Mouse (Mus musculus) CH12.LX (cell line): ENCODE data around the gene Epas1. TPM values are rescaled to one million over a fixed set of nuclear protein-coding genes. Genes with fewer than 3 reads are reported as not detected.

ENCODE experiments used
- DNase-seq: peaks from one replicate; pipeline ENCODE4 v3.0.0-alpha.2; 2013; ENCODE audit errors: extremely low read depth
- H3K27ac ChIP-seq: 2 replicates; pipeline ENCODE4 v1.5.1; 2012; ENCODE audit warnings: low read depth, mild to moderate bottlenecking, control low read depth, moderate library complexity; ENCODE audit not compliant: insufficient read depth
- H3K27me3 ChIP-seq: replicated peaks from 2 replicates; pipeline ENCODE3; 2012; ENCODE audit warnings: inconsistent platforms
- H3K36me3 ChIP-seq, 2 experiments: replicated peaks in 1 of 2; 2 replicates each; pipeline versions ENCODE3 to v1.6.1; 2012; ENCODE audit warnings: inconsistent platforms in 1 of 2, low read length in 1 of 2, mild to moderate bottlenecking in 1 of 2, mixed read lengths in 1 of 2, moderate library complexity in 1 of 2; ENCODE audit not compliant: control insufficient read depth in 1 of 2, insufficient read depth in 1 of 2
- H3K4me1 ChIP-seq, 2 experiments: 2 replicates each; pipeline ENCODE4 v1.6.1; 2012; ENCODE audit warnings: inconsistent platforms in 1 of 2, moderate library complexity in 1 of 2; ENCODE audit not compliant: insufficient read depth in 2 of 2, control insufficient read depth in 1 of 2
- H3K4me2 ChIP-seq: 2 replicates; pipeline ENCODE4 v1.6.1; 2012; ENCODE audit warnings: low read depth, mild to moderate bottlenecking, control low read depth; ENCODE audit not compliant: poor library complexity, insufficient read depth, severe bottlenecking
- H3K4me3 ChIP-seq, 3 experiments: fragments of 150-350 bp in 1 of 3; sonication (generic) in 1 of 3; replicated peaks in 1 of 3; 2 replicates each; pipeline versions ENCODE3 to v1.5.1; 2011 to 2012; ENCODE audit warnings: low read depth in 2 of 3, low read length in 2 of 3, mild to moderate bottlenecking in 2 of 3, moderate library complexity in 2 of 3, control low read depth in 1 of 3, improper control_type of control experiment in 1 of 3, inconsistent platforms in 1 of 3, mixed read lengths in 1 of 3; ENCODE audit not compliant: poor library complexity in 1 of 3
- H3K79me2 ChIP-seq: replicated peaks from 2 replicates; pipeline ENCODE4 v1.6.1; 2012; ENCODE audit warnings: mild to moderate bottlenecking, moderate library complexity; ENCODE audit not compliant: control insufficient read depth, poor library complexity, insufficient read depth, severe bottlenecking; ENCODE audit errors: extremely low read depth
- H3K9ac ChIP-seq: 2 replicates; pipeline ENCODE4 v1.6.1; 2012; ENCODE audit warnings: low read depth, mild to moderate bottlenecking, control low read depth, moderate library complexity; ENCODE audit not compliant: insufficient read depth
- H3K9me3 ChIP-seq: replicated peaks from 2 replicates; pipeline ENCODE3; 2012; ENCODE audit warnings: low read length, inconsistent platforms, mixed read lengths
- CHD1 ChIP-seq: IDR thresholded peaks from 2 replicates; pipeline ENCODE4 v1.6.1; 2012; ENCODE audit warnings: low read depth, low read length, improper control_type of control experiment, inconsistent platforms
- CHD2 ChIP-seq: IDR thresholded peaks from 2 replicates; pipeline ENCODE4 v1.6.1; 2011; ENCODE audit warnings: low read length, improper control_type of control experiment
- CTCF ChIP-seq, 2 experiments: IDR thresholded peaks in 1 of 2; conservative IDR thresholded peaks in 1 of 2; 2 replicates each; pipeline ENCODE4 v1.5.1; 2011 to 2012; ENCODE audit warnings: low read depth in 2 of 2, low read length in 2 of 2, improper control_type of control experiment in 1 of 2, inconsistent platforms in 1 of 2, mild to moderate bottlenecking in 1 of 2, moderate library complexity in 1 of 2
- ELF1 ChIP-seq: IDR thresholded peaks from 2 replicates; pipeline ENCODE4 v1.6.1; 2014; ENCODE audit warnings: low read depth, mild to moderate bottlenecking, inconsistent platforms, low read length, improper control_type of control experiment
- EP300 ChIP-seq: IDR thresholded peaks from 2 replicates; pipeline ENCODE4 v1.6.1; 2011; ENCODE audit warnings: low read length, improper control_type of control experiment
- ETS1 ChIP-seq: conservative IDR thresholded peaks from 2 replicates; pipeline ENCODE4 v1.6.1; 2012; ENCODE audit warnings: low read depth, mild to moderate bottlenecking, inconsistent platforms, low read length, improper control_type of control experiment, moderate library complexity
- GABPA ChIP-seq: IDR thresholded peaks from 2 replicates; pipeline ENCODE4 v1.6.1; 2012; ENCODE audit warnings: low read depth, low read length, improper control_type of control experiment, inconsistent platforms; ENCODE audit not compliant: insufficient replicate concordance
- IRF4 ChIP-seq: IDR thresholded peaks from 2 replicates; pipeline ENCODE4 v1.6.1; 2014; ENCODE audit warnings: low read depth, mild to moderate bottlenecking, inconsistent platforms, low read length, improper control_type of control experiment
- KAT2A ChIP-seq: IDR thresholded peaks from 2 replicates; pipeline ENCODE4 v1.6.1; 2012; ENCODE audit warnings: low read length, improper control_type of control experiment, inconsistent platforms; ENCODE audit not compliant: insufficient replicate concordance
- MEF2A ChIP-seq: IDR thresholded peaks from 2 replicates; pipeline ENCODE4 v1.6.1; 2014; ENCODE audit warnings: low read depth, mild to moderate bottlenecking, inconsistent platforms, low read length, improper control_type of control experiment, borderline replicate concordance
- MXI1 ChIP-seq: IDR thresholded peaks from 2 replicates; pipeline ENCODE4 v1.6.1; 2011; ENCODE audit warnings: mild to moderate bottlenecking, low read depth, low read length, improper control_type of control experiment
- NRF1 ChIP-seq: IDR thresholded peaks from 2 replicates; pipeline ENCODE4 v1.6.1; 2014; ENCODE audit warnings: low read depth, mild to moderate bottlenecking, inconsistent platforms, low read length, improper control_type of control experiment, moderate library complexity
- RAD21 ChIP-seq: IDR thresholded peaks from 2 replicates; pipeline ENCODE4 v1.6.1; 2011; ENCODE audit warnings: low read depth, mild to moderate bottlenecking, low read length, improper control_type of control experiment, moderate library complexity
- RCOR1 ChIP-seq: conservative IDR thresholded peaks from 2 replicates; pipeline ENCODE4 v1.6.1; 2012; ENCODE audit warnings: low read depth, mild to moderate bottlenecking, inconsistent platforms, low read length, improper control_type of control experiment
- SIN3A ChIP-seq: IDR thresholded peaks from 2 replicates; pipeline ENCODE4 v1.6.1; 2012; ENCODE audit warnings: low read length, improper control_type of control experiment, inconsistent platforms
- UBTF ChIP-seq: IDR thresholded peaks from 2 replicates; pipeline ENCODE4 v1.6.1; 2012; ENCODE audit warnings: low read depth, mild to moderate bottlenecking, inconsistent platforms, low read length, improper control_type of control experiment, moderate library complexity
- USF1 ChIP-seq: IDR thresholded peaks from 2 replicates; pipeline ENCODE4 v1.6.1; 2014; ENCODE audit warnings: low read depth, mild to moderate bottlenecking, inconsistent platforms, low read length, improper control_type of control experiment
- ZC3H11A ChIP-seq: IDR thresholded peaks from 2 replicates; pipeline ENCODE4 v1.6.1; 2012; ENCODE audit warnings: low read depth, mild to moderate bottlenecking, inconsistent platforms, low read length, improper control_type of control experiment
- ZMIZ1 ChIP-seq: IDR thresholded peaks from 2 replicates; pipeline ENCODE4 v1.6.1; 2012; ENCODE audit warnings: low read depth, mild to moderate bottlenecking, inconsistent platforms, low read length, improper control_type of control experiment
- dilution Hi-C: fragments of 300-500 bp; cut with MboI; formaldehyde crosslinking; loops from 2 replicates; pipeline ENCODE4 v1.14.3; 2020; ENCODE audit warnings: low sequenced_read_pairs; ENCODE audit not compliant: extremely low pct_unique_long_range_greater_than_20kb, extremely low pct_ligation_motif_present
- in situ Hi-C: fragments of 300-500 bp; cut with MboI; formaldehyde crosslinking; loops from 3 replicates; pipeline ENCODE4 v1.14.3; 2019; ENCODE audit warnings: low sequenced_read_pairs, low pct_ligation_motif_present, low pct_unique_long_range_greater_than_20kb, mixed read lengths
- polyA plus RNA-seq: library from polyadenylated mRNA; unstranded; fragments of >175 nt; gene quantifications from 2 replicates; pipeline ENCODE4 v1.2.1, GENCODE M21; 2012; ENCODE audit warnings: low read depth; ENCODE audit not compliant: insufficient read length
- total RNA-seq, 2 experiments: library from RNA; depleted of rRNA; stranded (reverse); fragments of 300-350 nt in 1 of 2; fragments of >200 nt in 1 of 2; gene quantifications; 2 replicates each; pipeline ENCODE4 v1.2.3; 2012 to 2014

Epas1 gene
- total and polyA plus RNA-seq, 3 experiments = 0.08 to 0.14 (median 0.11) TPM

- H3K36me3 ChIP-seq = no peaks in the 10 kb centered on the region
- dilution Hi-C loops (no loop called here), in situ Hi-C loops (no loop called here)
- DNase-seq = no peak
- no peak overlapping the region for H3K27ac ChIP-seq
- H3K4me1 ChIP-seq = peaks cover 0 to 9% of the 10 kb centered on the region in 2 experiments; a peak in 1 of 4 replicates
- no peak overlapping the region for H3K4me2 ChIP-seq
- no peaks in the 10 kb centered on the region for H3K79me2 ChIP-seq
- TF ChIP-seq UBTF (no peak), RCOR1 (no peak), CHD2 (no peak), ETS1 (no peak), KAT2A (no peak), SIN3A (no peak), MEF2A (no peak), NRF1 (no peak), EP300 (no peak), RAD21 (no peak), ELF1 (no peak), USF1 (no peak), ZC3H11A (no peak), IRF4 (no peak), ZMIZ1 (no peak)
- no peak overlapping the region for H3K4me3 ChIP-seq
- no peak overlapping the region for H3K9ac ChIP-seq
- H3K27me3 ChIP-seq = no peaks in the 10 kb centered on the region
- H3K9me3 ChIP-seq = no peaks in the 10 kb centered on the region
These were observed 28.6 kb upstream of the Epas1 start for GRCm38 (mm10) chr17:86724786-86725415.

GRCm38 (mm10) chr17:86726480-86726879, 27.0 kb upstream of the Epas1 start:
- DNase-seq = no peak
- no peak overlapping the region for H3K27ac ChIP-seq
- H3K9me3 ChIP-seq = no peaks in the 10 kb centered on the region
- no peaks in the 10 kb centered on the region for H3K36me3 ChIP-seq
- H3K9ac ChIP-seq = no peak overlapping the region
- no peak overlapping the region for H3K4me3 ChIP-seq
- dilution Hi-C loops = no loop called here
- no peaks in the 10 kb centered on the region for H3K79me2 ChIP-seq
- H3K4me2 ChIP-seq = no peak overlapping the region
- H3K27me3 ChIP-seq = no peaks in the 10 kb centered on the region
- in situ Hi-C loops = no loop called here
- no peak for TF ChIP-seq ZC3H11A
- no peak for TF ChIP-seq RCOR1
- TF ChIP-seq RAD21 = no peak
- no peak for TF ChIP-seq GABPA
- no peak for TF ChIP-seq CHD1
- no peak for TF ChIP-seq CTCF (conservative IDR thresholded peaks at IDR 0.05 in 1 of 2, IDR thresholded peaks at IDR 0.05 in 1 of 2; ENCODE audit: low read depth in 2 of 2, low read length in 2 of 2)
- TF ChIP-seq ETS1 = no peak
- no peak for TF ChIP-seq MXI1
- peaks cover 0 to 9% of the 10 kb centered on the region in 2 experiments; a peak in 1 of 4 replicates for H3K4me1 ChIP-seq
